Mouse (Mus musculus): Measurements from ENCODE around the gene Foxl1. TPM values are rescaled to one million over a fixed set of nuclear protein-coding genes. Genes with fewer than 3 reads are reported as not detected.

The Foxl1 gene
- total RNA-seq (2014; fragmentation: Nextera tagmentation) (not detected in 2 replicates), total RNA-seq (2017) (not detected in 2 replicates)

DNA sequence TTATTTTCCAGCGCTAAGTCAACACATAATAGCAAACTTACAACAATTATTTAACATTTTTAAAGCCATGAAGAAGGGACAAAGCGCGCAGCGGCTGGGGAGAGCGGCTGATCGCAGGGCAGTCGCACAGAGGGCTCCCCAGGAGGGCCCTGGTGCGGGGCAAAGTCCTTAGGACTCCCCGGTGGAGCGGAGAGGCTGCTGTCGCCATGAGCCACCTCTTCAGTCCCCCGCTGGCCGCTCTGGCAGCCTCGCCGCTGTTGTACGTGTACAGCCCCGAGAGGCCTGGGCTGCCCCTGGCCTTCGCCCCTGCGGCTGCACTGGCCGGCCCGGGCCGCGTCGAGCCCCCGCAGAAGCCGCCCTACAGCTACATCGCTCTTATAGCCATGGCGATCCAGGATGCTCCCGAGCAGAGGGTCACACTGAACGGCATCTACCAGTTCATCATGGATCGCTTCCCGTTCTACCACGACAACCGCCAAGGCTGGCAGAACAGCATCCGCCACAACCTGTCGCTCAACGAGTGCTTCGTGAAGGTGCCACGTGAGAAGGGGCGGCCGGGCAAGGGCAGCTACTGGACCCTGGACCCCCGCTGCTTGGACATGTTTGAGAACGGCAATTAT, at the start of gene Foxl1:
TSS of gene Foxl1 (plus strand) at position 185 of the 620 bp plus-strand sequence.
- no peak for ATAC-seq (replicated peaks; ENCODE audit: low FRiP score, low TSS enrichment, poor library complexity, severe bottlenecking)

GRCm38 (mm10) chr8:121078721-121079120, 49.0 kb upstream of the Foxl1 start:
- ATAC-seq (replicated peaks; ENCODE audit: low FRiP score, low TSS enrichment, poor library complexity, severe bottlenecking), result no peak

- no peak for ATAC-seq (replicated peaks; ENCODE audit: low FRiP score, low TSS enrichment, poor library complexity, severe bottlenecking)
Measured at GRCm38 (mm10) chr8:121079201-121079600, 48.5 kb upstream of the Foxl1 start.

- ATAC-seq (replicated peaks; ENCODE audit: low FRiP score, low TSS enrichment, poor library complexity, severe bottlenecking), result no peak
Measured at GRCm38 (mm10) chr8:121079944-121080343, 47.8 kb upstream of the Foxl1 start.

DNA sequence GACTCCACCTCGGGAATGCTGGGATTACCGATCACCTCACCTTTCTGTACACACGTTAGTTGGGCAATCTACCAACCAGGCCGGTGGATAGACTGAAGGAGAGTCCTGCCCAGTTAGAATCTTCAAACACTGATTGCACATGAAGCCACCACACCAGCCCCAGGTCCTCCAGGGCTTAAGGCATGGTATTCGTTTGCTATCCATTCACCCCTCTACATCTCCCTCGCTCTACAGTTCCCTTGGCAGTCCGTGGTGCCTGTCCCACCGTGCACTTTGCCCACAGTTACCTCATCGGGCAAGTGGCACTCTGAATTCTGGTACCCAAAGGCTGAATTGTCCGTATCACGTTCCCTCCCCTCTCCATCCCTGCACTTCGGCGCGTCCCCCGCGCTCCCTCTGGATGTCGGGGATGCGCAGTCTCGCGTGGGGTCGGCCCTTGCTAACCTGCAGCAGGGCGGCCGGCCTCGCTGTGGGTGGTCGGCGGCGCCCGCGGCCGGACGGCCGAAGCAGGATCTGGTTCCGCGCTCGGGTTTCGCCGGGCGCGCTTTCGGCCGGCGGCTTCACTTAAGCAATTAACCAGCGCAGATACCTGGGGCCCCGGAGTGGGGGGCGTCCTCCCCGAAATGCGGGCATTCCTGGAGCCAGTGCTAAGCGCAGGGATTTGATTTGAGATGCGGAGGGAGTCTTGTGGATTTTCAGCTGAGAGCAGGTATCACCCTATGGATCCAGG, 47.2 kb upstream of the Foxl1 start:
- no peak for ATAC-seq (replicated peaks; ENCODE audit: low FRiP score, low TSS enrichment, poor library complexity, severe bottlenecking)

GRCm38 (mm10) chr8:121081398-121081797, 46.3 kb upstream of the Foxl1 start:
- no peak for ATAC-seq (replicated peaks; ENCODE audit: low FRiP score, low TSS enrichment, poor library complexity, severe bottlenecking)

GRCm38 (mm10) chr8:121082218-121083092, 45.3 kb upstream of the Foxl1 start:
- ATAC-seq (replicated peaks; ENCODE audit: low FRiP score, low TSS enrichment, poor library complexity, severe bottlenecking), result no peak

DNA sequence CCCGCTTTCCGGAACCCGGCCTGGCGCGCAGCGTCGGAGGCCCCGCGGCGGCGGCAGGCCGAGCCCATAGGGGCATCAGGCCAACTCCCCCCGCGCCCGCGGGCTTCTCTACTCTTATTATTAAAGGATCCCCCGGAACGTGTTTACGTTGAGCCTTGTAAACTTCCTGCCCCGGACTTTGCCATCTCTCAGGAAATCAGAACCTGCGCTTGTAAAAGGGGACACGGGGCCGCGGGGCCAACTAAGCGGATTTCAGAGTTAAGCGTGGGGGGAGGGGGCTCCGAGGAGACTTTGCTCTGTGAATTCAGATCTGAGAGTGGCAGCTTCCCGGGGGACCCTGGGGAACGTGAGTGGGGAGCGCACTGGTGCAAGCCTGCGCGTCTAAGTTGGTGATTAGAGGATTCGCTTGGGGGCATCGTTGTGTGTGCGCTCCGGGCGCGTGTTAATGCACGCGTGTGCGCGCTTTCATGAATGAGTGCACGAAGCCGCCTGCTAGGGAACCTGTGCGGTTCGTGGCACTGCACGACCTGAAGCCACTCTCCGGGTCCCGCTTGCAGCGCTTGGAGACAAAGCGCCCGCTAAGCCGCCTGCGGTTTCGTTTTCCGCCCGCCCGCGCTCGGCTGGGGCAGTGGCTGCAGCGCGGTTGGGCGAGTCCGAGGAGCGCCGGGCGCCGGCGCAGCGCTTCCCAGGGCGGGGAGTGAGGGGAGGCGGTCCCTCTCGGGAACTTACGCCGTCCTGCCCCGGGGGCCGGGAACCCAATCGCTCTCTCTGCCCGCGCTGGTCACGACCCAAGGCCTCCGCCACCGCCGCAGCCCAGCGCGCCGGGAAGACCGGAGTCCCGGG, 44.4 kb upstream of the Foxl1 start:
- no peak for ATAC-seq (replicated peaks; ENCODE audit: low FRiP score, low TSS enrichment, poor library complexity, severe bottlenecking)

DNA sequence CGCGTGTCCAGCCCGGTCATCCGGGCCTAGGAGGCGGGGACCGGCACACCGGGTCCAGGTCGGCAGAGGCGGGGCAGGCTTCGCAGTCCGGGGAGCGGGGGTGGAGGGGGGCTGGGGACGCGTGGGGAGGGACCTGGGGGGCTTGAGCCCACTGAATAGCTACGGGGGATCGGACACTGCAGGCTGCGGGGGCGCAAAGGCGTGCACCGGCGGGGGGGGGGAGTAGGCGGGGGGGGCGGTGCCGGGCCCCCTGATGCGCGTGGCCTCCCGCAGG, 43.9 kb upstream of the Foxl1 start:
- ATAC-seq (replicated peaks; ENCODE audit: low FRiP score, low TSS enrichment, poor library complexity, severe bottlenecking), result no peak

GRCm38 (mm10) chr8:121084210-121084951, 43.4 kb upstream of the Foxl1 start, which contains the start of gene Foxf1:
Gene Foxf1 (plus strand): TSS chr8:121084386.
- ATAC-seq (replicated peaks; ENCODE audit: low FRiP score, low TSS enrichment, poor library complexity, severe bottlenecking), result no peak

- ATAC-seq (replicated peaks; ENCODE audit: low FRiP score, low TSS enrichment, poor library complexity, severe bottlenecking), result no peak
Measured at GRCm38 (mm10) chr8:121085011-121085410, 42.7 kb upstream of the Foxl1 start.

- no peak for ATAC-seq (replicated peaks; ENCODE audit: low FRiP score, low TSS enrichment, poor library complexity, severe bottlenecking)
Measured at GRCm38 (mm10) chr8:121085561-121085960, 42.2 kb upstream of the Foxl1 start.

DNA sequence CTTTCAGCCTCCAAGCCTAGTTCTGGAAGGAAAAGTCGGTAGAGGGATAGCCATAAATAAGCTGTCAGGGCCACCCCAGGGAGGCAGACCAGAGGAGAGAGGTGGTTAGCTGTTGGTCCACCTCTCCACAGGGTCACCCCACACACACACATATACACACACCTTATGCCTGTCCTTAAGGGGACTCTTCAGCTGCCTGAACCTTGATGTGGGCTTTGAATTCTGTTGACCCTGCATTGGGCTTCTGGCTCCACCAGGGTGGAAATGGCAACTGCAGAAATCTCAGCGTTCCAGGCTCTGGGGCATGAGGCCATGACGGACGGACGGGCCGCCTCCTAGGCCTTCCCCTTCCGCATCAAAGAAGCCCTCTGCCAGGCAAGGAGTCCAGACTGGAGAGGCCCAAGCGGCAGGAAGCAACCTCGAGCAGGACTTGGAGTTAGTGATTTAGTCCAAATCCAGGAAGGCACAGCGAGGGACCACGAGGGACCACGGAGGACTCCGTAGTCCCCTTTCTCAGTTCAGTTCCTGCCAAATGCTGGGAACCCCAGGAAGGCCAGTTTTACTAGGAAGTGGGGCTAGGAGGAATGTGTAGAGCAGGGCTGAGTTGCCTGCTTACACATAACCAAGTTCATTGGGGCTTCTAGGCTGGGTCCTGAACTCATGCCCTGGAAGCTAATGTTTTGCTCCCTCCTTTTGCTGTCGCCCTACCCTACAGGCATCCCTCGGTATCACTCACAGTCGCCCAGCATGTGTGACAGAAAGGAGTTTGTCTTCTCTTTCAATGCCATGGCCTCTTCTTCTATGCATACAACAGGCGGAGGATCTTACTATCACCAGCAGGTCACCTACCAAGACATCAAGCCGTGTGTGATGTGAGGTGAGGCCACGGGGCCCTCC, 41.5 kb upstream of the Foxl1 start:
- ATAC-seq (replicated peaks; ENCODE audit: low FRiP score, low TSS enrichment, poor library complexity, severe bottlenecking), result no peak

- ATAC-seq (replicated peaks; ENCODE audit: low FRiP score, low TSS enrichment, poor library complexity, severe bottlenecking), result no peak
Measured at GRCm38 (mm10) chr8:121088281-121088680, 39.5 kb upstream of the Foxl1 start.

DNA sequence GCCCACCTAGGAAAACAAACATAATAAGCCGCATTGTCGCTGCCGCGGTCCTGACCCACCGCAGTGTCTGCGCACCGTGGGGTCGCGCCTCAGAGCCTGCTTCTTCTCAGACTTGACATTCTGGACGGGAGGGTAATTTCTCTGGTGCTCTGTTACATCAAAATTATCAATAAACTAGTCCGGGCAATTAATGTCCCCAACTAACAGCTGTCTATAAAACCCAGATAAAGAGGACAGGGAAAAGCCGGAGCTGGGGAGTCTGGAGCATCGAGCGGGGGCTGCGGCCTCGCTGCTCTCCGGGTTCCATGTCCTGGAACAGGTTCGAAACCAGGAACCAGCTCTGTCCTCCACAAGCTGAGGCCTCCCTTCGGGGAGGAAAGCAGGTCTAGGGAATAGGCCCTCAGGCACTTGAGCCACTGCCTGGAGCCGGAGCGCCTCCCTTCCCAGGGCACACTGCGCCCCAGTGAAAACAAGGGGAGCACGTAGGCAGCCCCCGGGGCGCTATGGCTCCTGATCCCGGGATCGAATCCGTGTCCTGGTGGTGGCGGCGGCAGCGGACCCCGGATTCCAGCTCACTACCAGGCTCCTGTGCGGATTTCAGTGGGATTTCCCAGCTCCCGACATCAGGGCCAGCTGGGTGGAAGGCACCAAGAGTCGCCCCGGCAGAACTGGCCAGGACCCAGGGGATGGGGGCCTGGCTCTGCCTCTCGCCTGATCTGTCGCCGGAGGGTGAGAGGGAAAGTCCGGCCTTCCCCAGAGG, 38.7 kb upstream of the Foxl1 start:
- ATAC-seq (replicated peaks; ENCODE audit: low FRiP score, low TSS enrichment, poor library complexity, severe bottlenecking), result no peak

- no peak for ATAC-seq (replicated peaks; ENCODE audit: low FRiP score, low TSS enrichment, poor library complexity, severe bottlenecking)
Measured at GRCm38 (mm10) chr8:121089631-121090380, 37.9 kb upstream of the Foxl1 start.

DNA sequence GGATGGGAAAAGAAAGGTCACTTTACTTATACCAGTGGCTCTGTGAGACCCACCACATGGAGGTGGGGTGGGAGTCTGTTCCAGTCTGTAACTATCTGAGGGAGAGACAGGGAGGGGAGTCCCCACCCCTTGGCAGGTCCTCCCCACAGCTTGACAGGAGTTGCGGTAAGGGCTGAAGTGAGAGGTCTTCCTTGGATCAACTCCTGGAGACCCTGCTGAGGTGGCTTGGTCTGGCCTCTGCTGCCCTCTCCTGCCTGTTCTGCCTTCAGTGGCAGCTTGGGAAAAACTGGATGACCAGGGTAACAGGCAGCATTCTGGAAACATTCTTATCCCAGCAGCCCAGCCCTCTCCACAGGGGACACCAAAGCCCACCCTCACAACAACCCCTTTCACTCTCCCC, 37.0 kb upstream of the Foxl1 start:
- ATAC-seq (replicated peaks; ENCODE audit: low FRiP score, low TSS enrichment, poor library complexity, severe bottlenecking), result no peak

Measured in megakaryocyte-erythroid progenitor cell, adult 5-6 weeks (primary cell).